Mouse (Mus musculus): ENCODE results near the gene Zcchc24. TPM values are rescaled to one million over a fixed set of nuclear protein-coding genes. Genes with fewer than 3 reads are reported as not detected.

The Zcchc24 gene
- polyA plus RNA-seq, 1 experiment from 2014 or later: 11.9 TPM

- Histone ChIP-seq H3K27ac (no peak overlapping the region), H3K4me3 (no peak overlapping the region), H3K9me3 (no peaks in the 10 kb centered on the region), H3K36me3 (no peaks in the 10 kb centered on the region), H3K9ac (no peak overlapping the region), H3K4me1 (replicated peaks) (peaks cover 48% of the 10 kb centered on the region), H3K27me3 (peaks cover 28% of the 10 kb centered on the region), H3K4me2 (peak overlapping the region; percentile 98)
- ATAC-seq (ENCODE audit: low FRiP score): no peak
- WGBS: 19% methylated on average over 8 of the region's 8 CpGs
These were observed 927 bp upstream of the Zcchc24 start for GRCm38 (mm10) chr14:25769626-25770306.

GRCm38 (mm10) chr14:25768261-25768893 is 462 bp downstream of the Zcchc24 start:
- Histone ChIP-seq H3K4me3 (peak overlapping the region; percentile 60), H3K27ac (peak overlapping the region; percentile 58), H3K4me1 (replicated peaks) (peaks cover 56% of the 10 kb centered on the region), H3K9me3 (no peaks in the 10 kb centered on the region), H3K36me3 (no peaks in the 10 kb centered on the region), H3K27me3 (peaks cover 28% of the 10 kb centered on the region), H3K4me2 (peak overlapping the region; percentile 98), H3K9ac (peak overlapping the region; percentile 81)
- under 1% methylated on average over 48 of the region's 50 CpGs for WGBS
- peak; percentile 47 for ATAC-seq (ENCODE audit: low FRiP score)

- Histone ChIP-seq H3K4me3 (peak overlapping the region; percentile 60), H3K9me3 (no peaks in the 10 kb centered on the region), H3K9ac (peak overlapping the region; percentile 81), H3K4me1 (replicated peaks) (peaks cover 56% of the 10 kb centered on the region), H3K4me2 (peak overlapping the region; percentile 98), H3K27me3 (peaks cover 28% of the 10 kb centered on the region), H3K27ac (peak overlapping the region; percentile 80), H3K36me3 (no peaks in the 10 kb centered on the region)
- no peak for ATAC-seq (ENCODE audit: low FRiP score)
- WGBS: 19% methylated on average over 6 of the region's 6 CpGs
These were observed 1.1 kb downstream of the Zcchc24 start for GRCm38 (mm10) chr14:25767725-25768203.

GRCm38 (mm10) chr14:25766441-25766840 is 2.4 kb downstream of the Zcchc24 start:
- 45% methylated on average over 4 of the region's 4 CpGs for WGBS
- Histone ChIP-seq H3K9ac (peak overlapping the region; percentile 81), H3K27me3 (peaks cover 28% of the 10 kb centered on the region), H3K4me2 (peak overlapping the region; percentile 98), H3K4me3 (peak overlapping the region; percentile 60), H3K27ac (peak overlapping the region; percentile 80), H3K4me1 (replicated peaks) (peaks cover 56% of the 10 kb centered on the region), H3K36me3 (no peaks in the 10 kb centered on the region), H3K9me3 (no peaks in the 10 kb centered on the region)
- no peak for ATAC-seq (ENCODE audit: low FRiP score)

- peak; percentile 51 for ATAC-seq (ENCODE audit: low FRiP score)
- Histone ChIP-seq H3K4me1 (replicated peaks) (peaks cover 60% of the 10 kb centered on the region), H3K27me3 (peaks cover 25% of the 10 kb centered on the region), H3K36me3 (no peaks in the 10 kb centered on the region), H3K9me3 (no peaks in the 10 kb centered on the region), H3K4me2 (peak overlapping the region; percentile 98), H3K9ac (no peak overlapping the region), H3K4me3 (peak overlapping the region; percentile 12), H3K27ac (peak overlapping the region; percentile 80)
- WGBS: 17% methylated on average over 8 of the region's 8 CpGs
These were observed 2.9 kb downstream of the Zcchc24 start for GRCm38 (mm10) chr14:25765921-25766320.

- Histone ChIP-seq H3K9ac (no peak overlapping the region), H3K4me1 (replicated peaks) (peaks cover 64% of the 10 kb centered on the region), H3K4me2 (peak overlapping the region; percentile 98), H3K27me3 (peaks cover 25% of the 10 kb centered on the region), H3K36me3 (no peaks in the 10 kb centered on the region), H3K27ac (peak overlapping the region; percentile 80), H3K4me3 (no peak overlapping the region), H3K9me3 (no peaks in the 10 kb centered on the region)
- ATAC-seq (ENCODE audit: low FRiP score): no peak
- 23% methylated on average over 12 of the region's 12 CpGs for WGBS
These were observed 3.7 kb downstream of the Zcchc24 start for GRCm38 (mm10) chr14:25765146-25765545.

GRCm38 (mm10) chr14:25761184-25761583 is 7.7 kb downstream of the Zcchc24 start:
- Histone ChIP-seq H3K4me3 (no peak overlapping the region), H3K27ac (no peak overlapping the region), H3K4me2 (no peak overlapping the region), H3K9me3 (no peaks in the 10 kb centered on the region), H3K27me3 (0 out of 2 replicates have a peak, but pooled peaks cover 4% of the 10 kb centered on the region), H3K9ac (no peak overlapping the region), H3K4me1 (replicated peaks) (peaks cover 40% of the 10 kb centered on the region), H3K36me3 (no peaks in the 10 kb centered on the region)
- no peak for ATAC-seq (ENCODE audit: low FRiP score)
- 92% methylated on average over 5 of the region's 5 CpGs for WGBS

- Histone ChIP-seq H3K4me3 (no peak overlapping the region), H3K27ac (no peak overlapping the region), H3K36me3 (no peaks in the 10 kb centered on the region), H3K4me1 (replicated peaks) (peaks cover 39% of the 10 kb centered on the region), H3K4me2 (no peak overlapping the region), H3K9ac (no peak overlapping the region), H3K9me3 (no peaks in the 10 kb centered on the region), H3K27me3 (0 out of 2 replicates have a peak, but pooled peaks cover under 1% of the 10 kb centered on the region)
- 77% methylated on average over 8 of the region's 8 CpGs for WGBS
- no peak for ATAC-seq (ENCODE audit: low FRiP score)
These were observed 8.8 kb downstream of the Zcchc24 start for GRCm38 (mm10) chr14:25759981-25760537.

GRCm38 (mm10) chr14:25759551-25759950 is 9.3 kb downstream of the Zcchc24 start:
- Histone ChIP-seq H3K4me3 (no peak overlapping the region), H3K4me1 (replicated peaks) (peaks cover 39% of the 10 kb centered on the region), H3K27ac (no peak overlapping the region), H3K36me3 (no peaks in the 10 kb centered on the region), H3K4me2 (no peak overlapping the region), H3K9ac (no peak overlapping the region), H3K27me3 (0 out of 2 replicates have a peak, but pooled peaks cover 3% of the 10 kb centered on the region), H3K9me3 (no peaks in the 10 kb centered on the region)
- WGBS: 76% methylated on average over 7 of the region's 7 CpGs
- no peak for ATAC-seq (ENCODE audit: low FRiP score)

GRCm38 (mm10) chr14:25757917-25758316 is 10.9 kb downstream of the Zcchc24 start:
- Histone ChIP-seq H3K9me3 (no peaks in the 10 kb centered on the region), H3K4me2 (no peak overlapping the region), H3K36me3 (no peaks in the 10 kb centered on the region), H3K4me3 (no peak overlapping the region), H3K27ac (no peak overlapping the region), H3K4me1 (replicated peaks) (peaks cover 40% of the 10 kb centered on the region), H3K9ac (no peak overlapping the region), H3K27me3 (0 out of 2 replicates have a peak, but pooled peaks cover 3% of the 10 kb centered on the region)
- 81% methylated on average over 4 of the region's 4 CpGs for WGBS
- no peak for ATAC-seq (ENCODE audit: low FRiP score)

GRCm38 (mm10) chr14:25756385-25756990 is 12.4 kb downstream of the Zcchc24 start:
- Histone ChIP-seq H3K4me2 (no peak overlapping the region), H3K27ac (0 out of 2 replicates have a peak overlapping the region, but pooled peaks have one; percentile 23), H3K9me3 (no peaks in the 10 kb centered on the region), H3K9ac (no peak overlapping the region), H3K4me3 (no peak overlapping the region), H3K27me3 (0 out of 2 replicates have a peak, but pooled peaks cover 3% of the 10 kb centered on the region), H3K36me3 (no peaks in the 10 kb centered on the region), H3K4me1 (replicated peaks) (peaks cover 40% of the 10 kb centered on the region)
- WGBS: 70% methylated on average over 7 of the region's 7 CpGs
- ATAC-seq (ENCODE audit: low FRiP score): no peak

GRCm38 (mm10) chr14:25755541-25755940 is 13.3 kb downstream of the Zcchc24 start:
- Histone ChIP-seq H3K27ac (no peak overlapping the region), H3K4me1 (replicated peaks) (peaks cover 34% of the 10 kb centered on the region), H3K9ac (no peak overlapping the region), H3K27me3 (0 out of 2 replicates have a peak, but pooled peaks cover 3% of the 10 kb centered on the region), H3K4me2 (no peak overlapping the region), H3K36me3 (no peaks in the 10 kb centered on the region), H3K9me3 (no peaks in the 10 kb centered on the region), H3K4me3 (no peak overlapping the region)
- no peak for ATAC-seq (ENCODE audit: low FRiP score)
- WGBS: 26% methylated on average over 4 of the region's 4 CpGs
